Mouse (Mus musculus) midbrain, postnatal 0 days (tissue): ENCODE results near the gene Ldhc. TPM values are rescaled to one million over a fixed set of nuclear protein-coding genes. Genes with fewer than 3 reads are reported as not detected.
"Not testable (repeated sequence)": the region's sequence is repeated elsewhere in the genome, so short reads cannot be mapped to it uniquely, and the experiment has no call there.

ENCODE experiments used
- ATAC-seq: fragments of 200-750 bp; cut with Nextera tagmentation; 2 replicates; pipeline ENCODE4 v1.8.0; 2017; ENCODE audit warnings: moderate number of reproducible peaks, mild to moderate bottlenecking, moderate TSS enrichment, moderate library complexity; ENCODE audit not compliant: low FRiP score
- DNase-seq: peaks from one replicate; pipeline ENCODE4 v3.0.0-alpha.2; 2015; ENCODE audit warnings: low spot score
- H3K27ac ChIP-seq: fragments of 300-500 bp; sonication (generic); 2 replicates; pipeline ENCODE4 v1.5.1; 2014; ENCODE audit warnings: low read depth, mild to moderate bottlenecking, low read length, mixed read lengths
- H3K27me3 ChIP-seq: fragments of 300-500 bp; sonication (generic); 2 replicates; pipeline ENCODE4 v1.6.1; 2014; ENCODE audit warnings: low read length, control low read depth, mixed read lengths; ENCODE audit not compliant: insufficient read depth
- H3K36me3 ChIP-seq: fragments of 300-500 bp; sonication (generic); 2 replicates; pipeline ENCODE4 v1.6.1; 2014; ENCODE audit warnings: low read length, control low read depth, mixed read lengths; ENCODE audit not compliant: insufficient read depth
- H3K4me1 ChIP-seq: fragments of 300-500 bp; sonication (generic); 2 replicates; pipeline ENCODE4 v1.6.1; 2014; ENCODE audit warnings: mild to moderate bottlenecking, control low read depth, antibody characterized with exemption, low read length, mixed read lengths; ENCODE audit not compliant: insufficient read depth
- H3K4me2 ChIP-seq: fragments of 300-500 bp; sonication (generic); 2 replicates; pipeline ENCODE4 v1.6.1; 2014; ENCODE audit warnings: low read depth, mild to moderate bottlenecking, low read length, mixed read lengths; ENCODE audit not compliant: poor library complexity, severe bottlenecking
- H3K4me3 ChIP-seq: fragments of 300-500 bp; sonication (generic); 2 replicates; pipeline ENCODE4 v1.5.1; 2014; ENCODE audit warnings: low read depth, mild to moderate bottlenecking, low read length, moderate library complexity
- H3K9ac ChIP-seq: fragments of 300-500 bp; sonication (generic); replicated peaks from 2 replicates; pipeline ENCODE4 v1.6.1; 2014; ENCODE audit warnings: mild to moderate bottlenecking, low read length, moderate library complexity, mixed read lengths; ENCODE audit not compliant: poor library complexity, severe bottlenecking
- H3K9me3 ChIP-seq: fragments of 300-500 bp; sonication (generic); 2 replicates; pipeline ENCODE4 v1.6.1; 2016; ENCODE audit warnings: low read length, control low read depth
- CTCF ChIP-seq: IDR thresholded peaks from 2 replicates; pipeline ENCODE4 v1.5.1; 2016; ENCODE audit warnings: antibody characterized with exemption, mild to moderate bottlenecking
- WGBS: fragments of 180-500 bp; shearing (Covaris S2); extraction: QIAGEN DNeasy Blood & Tissue Kit; methylation state at CpG from one replicate; pipeline ENCODE4 v1.1.7; 2014; 5-methylcytosine and 5-hydroxymethylcytosine counted together
- polyA plus RNA-seq: library from polyadenylated mRNA; unstranded; fragments of >200 nt; fragmentation: Nextera tagmentation; extraction: Ambion mirVana; gene quantifications from 2 replicates; pipeline ENCODE4 v1.2.1, GENCODE M21; 2015
- total RNA-seq: library from RNA; depleted of rRNA; stranded (reverse); fragments of >200 nt; gene quantifications from 2 replicates; pipeline ENCODE4 v1.2.3, GENCODE M21; 2014

The Ldhc gene
- total and polyA plus RNA-seq, 2 experiments from 2014 or later = 0.22 TPM; not detected in 1

- no peak overlapping the region for H3K27ac ChIP-seq
- no peak for TF ChIP-seq CTCF
- no peak for ATAC-seq
Observed at GRCm38 (mm10) chr7:46830799-46831590, 30.0 kb upstream of the Ldhc start.

DNA sequence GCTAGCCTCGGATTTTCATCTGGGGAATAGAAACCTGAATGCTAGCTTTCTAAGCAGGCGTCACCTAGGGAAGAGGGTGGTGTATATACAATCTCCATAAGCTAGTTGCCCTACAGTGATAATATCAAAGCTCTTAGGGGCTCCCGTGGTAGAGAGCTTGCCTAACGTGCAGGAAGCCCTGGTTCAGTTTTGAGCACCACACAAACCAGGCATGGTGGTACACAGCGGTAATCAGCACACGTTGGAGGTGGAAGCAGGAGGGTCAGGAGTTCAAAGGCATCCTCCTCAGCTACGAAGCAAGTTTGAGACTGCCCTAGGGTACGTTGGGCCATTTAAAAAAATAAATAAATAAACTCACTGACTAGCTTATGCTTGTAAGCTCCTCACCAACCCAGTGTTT lies 29.3 kb upstream of the Ldhc start:
- no peak for TF ChIP-seq CTCF
- Histone ChIP-seq H3K4me2 (no peak overlapping the region), H3K9me3 (no peaks in the 10 kb centered on the region), H3K4me1 (no peaks in the 10 kb centered on the region), H3K27me3 (no peaks in the 10 kb centered on the region), H3K36me3 (no peaks in the 10 kb centered on the region), H3K27ac (no peak overlapping the region), H3K9ac (no peak overlapping the region), H3K4me3 (no peak overlapping the region)
- 81% methylated on average over 8 of the region's 8 CpGs for WGBS
- no peak for DNase-seq
- ATAC-seq = no peak

More at GRCm38 (mm10) chr7:46830799-46831590, 30.0 kb upstream of the Ldhc start:
- Histone ChIP-seq H3K36me3 (no peaks in the 10 kb centered on the region), H3K4me3 (no peak overlapping the region), H3K9ac (no peak overlapping the region), H3K9me3 (no peaks in the 10 kb centered on the region), H3K4me2 (no peak overlapping the region), H3K27me3 (no peaks in the 10 kb centered on the region), H3K4me1 (no peaks in the 10 kb centered on the region)
- no peak for DNase-seq
- WGBS = 61% methylated on average over 13 of the region's 13 CpGs

- H3K27ac ChIP-seq, H3K4me1 ChIP-seq, H3K4me3 ChIP-seq, H3K9ac ChIP-seq, DNase-seq, H3K4me2 ChIP-seq, ATAC-seq, H3K36me3 ChIP-seq, H3K27me3 ChIP-seq, H3K9me3 ChIP-seq: not testable (repeated sequence)
- WGBS = 89% methylated on average over 11 of the region's 11 CpGs
Observed at GRCm38 (mm10) chr7:46832112-46832810, 28.7 kb upstream of the Ldhc start.

DNA sequence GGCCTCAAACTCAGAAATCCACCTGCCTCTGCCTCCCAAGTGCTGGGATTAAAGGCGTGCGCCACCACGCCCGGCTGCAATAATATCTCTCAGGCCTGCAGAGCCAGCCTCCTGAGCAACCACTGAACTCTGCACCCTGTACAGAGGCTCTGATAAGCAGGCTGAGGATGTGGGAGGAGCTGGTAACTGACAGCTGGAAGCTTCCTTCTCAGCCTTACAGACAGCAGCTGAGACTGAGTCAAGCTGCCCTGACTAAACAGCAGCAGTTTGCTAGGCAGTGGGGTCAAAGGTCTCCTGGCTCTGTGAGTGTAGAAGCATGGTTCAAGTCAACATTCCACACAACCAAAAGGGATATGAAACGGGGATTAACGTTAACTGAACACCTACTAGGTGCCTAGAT lies 27.7 kb upstream of the Ldhc start:
- H3K4me3 ChIP-seq = no peak overlapping the region
- no peak for DNase-seq
- no peak for ATAC-seq
- no peak for TF ChIP-seq CTCF
- no peaks in the 10 kb centered on the region for H3K9me3 ChIP-seq
- H3K4me2 ChIP-seq = no peak overlapping the region
- H3K9ac ChIP-seq = no peak overlapping the region
- H3K27me3 ChIP-seq = no peaks in the 10 kb centered on the region
- 0 out of 2 replicates have a peak, but pooled peaks cover 3% of the 10 kb centered on the region for H3K4me1 ChIP-seq
- 76% methylated on average over 6 of the region's 6 CpGs for WGBS
- no peaks in the 10 kb centered on the region for H3K36me3 ChIP-seq
- H3K27ac ChIP-seq = no peak overlapping the region

DNA sequence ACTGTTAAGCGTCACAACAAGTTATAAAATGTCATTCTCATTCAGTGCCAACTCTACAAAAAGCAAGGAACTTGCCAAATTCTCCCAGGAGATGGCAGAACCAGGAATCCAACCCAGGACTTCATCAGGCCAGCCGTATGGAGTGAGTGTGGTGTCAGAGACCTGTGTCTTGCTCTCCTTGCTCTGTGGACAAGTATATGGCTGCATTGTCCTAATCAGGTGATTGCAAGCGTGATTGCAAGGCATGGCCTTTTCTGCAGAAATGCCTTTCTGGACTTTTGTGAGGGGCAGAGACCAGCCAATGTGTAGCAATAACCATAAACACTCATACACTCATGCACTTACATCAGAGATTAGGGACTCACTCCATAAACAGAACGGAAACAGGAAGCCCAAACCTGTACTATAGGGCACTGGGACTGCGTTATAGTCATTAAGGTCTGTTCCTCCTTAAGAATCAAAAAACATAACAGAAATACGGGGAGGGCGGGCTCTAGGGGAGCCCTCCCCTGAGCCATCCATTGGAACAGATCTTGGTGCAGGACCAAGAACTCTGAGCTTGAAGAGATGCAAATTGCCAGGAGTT lies 27.2 kb upstream of the Ldhc start:
- Histone ChIP-seq H3K9me3 (no peaks in the 10 kb centered on the region), H3K27ac (no peak overlapping the region), H3K4me2 (no peak overlapping the region), H3K27me3 (no peaks in the 10 kb centered on the region), H3K4me3 (no peak overlapping the region), H3K36me3 (no peaks in the 10 kb centered on the region), H3K4me1 (0 out of 2 replicates have a peak, but pooled peaks cover 3% of the 10 kb centered on the region), H3K9ac (no peak overlapping the region)
- no peak for TF ChIP-seq CTCF
- 93% methylated on average over 7 of the region's 7 CpGs for WGBS
- no peak for ATAC-seq
- DNase-seq = no peak
